Mouse (Mus musculus): ENCODE data around the gene Abhd16a. TPM values are rescaled to one million over a fixed set of nuclear protein-coding genes. Genes with fewer than 3 reads are reported as not detected.
A peak's percentile ranks its signal among the peaks of the same experiment; 100 is the strongest.

The Abhd16a gene
- polyA plus RNA-seq, 1 experiment from 2014 or later: 89.6 TPM

DNA sequence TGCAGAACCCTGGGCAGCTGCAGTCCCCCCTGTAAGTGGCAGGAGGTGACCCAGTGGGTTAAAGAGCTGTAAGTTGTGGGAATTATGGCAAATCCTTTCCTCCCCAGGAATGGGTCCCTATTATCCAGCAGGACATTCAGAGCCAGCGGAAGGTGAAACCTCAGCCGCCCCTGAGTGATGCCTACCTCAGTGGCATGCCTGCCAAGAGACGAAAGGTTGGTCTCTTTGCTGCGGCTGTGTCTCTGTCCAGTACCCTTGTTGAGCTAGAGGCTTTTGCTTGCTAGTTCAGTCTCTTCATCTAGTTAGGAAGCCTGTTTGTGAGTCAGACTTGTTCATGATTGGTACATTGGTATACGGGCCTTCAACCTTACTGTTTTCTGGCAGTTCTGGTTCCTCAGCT lies 57.1 kb downstream of the Abhd16a start:
- Histone ChIP-seq H3K27me3 (no peaks in the 10 kb centered on the region), H3K27ac (no peak overlapping the region), H3K36me3 (peaks cover 96% of the 10 kb centered on the region), H3K4me1 (no peaks in the 10 kb centered on the region), H3K4me2 (no peak overlapping the region), H3K9ac (no peak overlapping the region), H3K9me3 (no peaks in the 10 kb centered on the region), H3K4me3 (no peak overlapping the region)
- no peak for ATAC-seq (ENCODE audit: insufficient number of reproducible peaks, insufficient read depth, low FRiP score, low TSS enrichment, low read depth)
- WGBS: 86% methylated on average over 5 of the region's 5 CpGs

DNA sequence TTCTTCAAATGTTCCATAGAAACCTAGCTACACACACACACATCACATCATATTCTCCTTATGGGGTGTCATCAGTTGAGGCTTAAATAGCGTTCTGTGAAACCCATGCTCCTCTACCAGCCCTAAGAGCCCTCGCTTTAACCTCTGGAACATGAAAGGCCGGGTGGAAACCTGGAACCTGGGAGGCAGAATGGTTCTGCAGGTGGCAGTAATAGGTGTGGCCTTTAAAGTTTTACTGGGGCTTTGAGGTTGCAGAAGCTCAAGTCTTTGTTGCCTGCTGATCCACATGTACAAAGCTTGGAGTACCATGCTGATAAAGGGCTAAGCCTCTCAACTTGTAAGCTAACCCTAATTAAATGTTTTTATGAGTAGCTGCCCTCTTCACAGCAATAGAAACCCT lies 58.3 kb downstream of the Abhd16a start:
- ATAC-seq (ENCODE audit: insufficient number of reproducible peaks, insufficient read depth, low FRiP score, low TSS enrichment, low read depth): no peak
- Histone ChIP-seq H3K9ac (no peak overlapping the region), H3K4me3 (no peak overlapping the region), H3K4me2 (no peak overlapping the region), H3K4me1 (no peaks in the 10 kb centered on the region), H3K27ac (peak overlapping the region; percentile 35; the same call in 1 of the 2 replicates), H3K9me3 (no peaks in the 10 kb centered on the region), H3K27me3 (no peaks in the 10 kb centered on the region), H3K36me3 (peaks cover 96% of the 10 kb centered on the region)
- WGBS: 64% methylated on average over 3 of the region's 3 CpGs

DNA sequence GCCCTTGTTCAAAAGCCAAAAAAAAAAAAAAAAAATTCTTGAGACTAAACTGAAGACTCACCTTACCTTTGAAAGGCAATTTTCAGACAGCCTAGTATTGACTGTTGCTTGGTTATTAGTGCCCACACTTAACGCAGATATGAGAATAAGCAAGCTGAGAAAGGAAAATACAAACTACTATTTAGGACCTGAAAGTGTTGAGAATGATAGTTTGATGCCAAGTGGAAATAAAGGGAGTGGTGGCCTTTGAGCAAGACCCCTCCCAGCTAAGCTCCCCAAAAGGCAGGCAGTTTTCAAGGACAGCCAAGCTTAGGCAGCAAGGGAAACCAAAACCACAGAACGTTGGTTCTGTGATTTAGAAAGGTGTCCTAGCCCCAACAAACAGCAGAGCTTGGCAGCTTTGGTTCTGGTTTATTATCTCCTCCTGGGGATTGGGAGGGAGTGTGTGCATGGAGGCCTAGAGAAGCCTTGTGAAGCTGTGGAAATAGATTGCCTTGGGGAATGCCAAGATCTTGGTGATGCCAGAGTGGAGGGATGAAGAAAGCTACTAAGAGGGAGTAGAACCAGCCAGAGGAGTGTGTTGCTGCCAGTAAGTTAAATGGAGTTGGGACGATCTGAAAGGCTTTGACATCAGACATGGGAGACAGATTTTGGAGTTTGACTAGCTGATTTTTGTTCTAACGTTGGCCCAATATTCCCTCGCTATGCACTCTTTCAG lies 59.0 kb downstream of the Abhd16a start:
- H3K4me1 ChIP-seq: no peaks in the 10 kb centered on the region
- no peak; the same call in 1 of the 2 replicates for ATAC-seq (ENCODE audit: insufficient number of reproducible peaks, insufficient read depth, low FRiP score, low TSS enrichment, low read depth)
- no peak overlapping the region for H3K4me3 ChIP-seq
- H3K9ac ChIP-seq: no peak overlapping the region
- H3K9me3 ChIP-seq: no peaks in the 10 kb centered on the region
- 69% methylated on average over 5 of the region's 5 CpGs for WGBS
- peaks cover 96% of the 10 kb centered on the region for H3K36me3 ChIP-seq
- peak overlapping the region; percentile 33; the same call in 1 of the 2 replicates for H3K27ac ChIP-seq
- no peak overlapping the region for H3K4me2 ChIP-seq
- no peaks in the 10 kb centered on the region for H3K27me3 ChIP-seq

GRCm38 (mm10) chr17:35152121-35152520 lies 63.1 kb downstream of the Abhd16a start:
- no peak for ATAC-seq (ENCODE audit: insufficient number of reproducible peaks, insufficient read depth, low FRiP score, low TSS enrichment, low read depth)
- Histone ChIP-seq H3K9ac (no peak overlapping the region), H3K36me3 (peaks cover 96% of the 10 kb centered on the region), H3K9me3 (no peaks in the 10 kb centered on the region), H3K27ac (no peak overlapping the region), H3K27me3 (no peaks in the 10 kb centered on the region), H3K4me3 (no peak overlapping the region), H3K4me1 (peaks cover 23% of the 10 kb centered on the region), H3K4me2 (no peak overlapping the region)
- WGBS: 93% methylated on average over 4 of the region's 4 CpGs

Other genes starting within 250 kb of the Abhd16a start
- 52.2 and 55.6 TPM in 2 replicates for gene Skiv2l, start 239.1 kb upstream of the Abhd16a start, polyA plus RNA-seq (2015; fragmentation: Nextera tagmentation; extraction: Ambion mirVana)
- 119 and 126 TPM in 2 replicates for gene Nelfe, start 238.9 kb upstream of the Abhd16a start, polyA plus RNA-seq (2015; fragmentation: Nextera tagmentation; extraction: Ambion mirVana)
- 1.6 and 5.7 TPM in 2 replicates for gene Cfb, start 226.7 kb upstream of the Abhd16a start, polyA plus RNA-seq (2015; fragmentation: Nextera tagmentation; extraction: Ambion mirVana)
- gene Zbtb12, start 209.8 kb upstream of the Abhd16a start, polyA plus RNA-seq (2015; fragmentation: Nextera tagmentation; extraction: Ambion mirVana): 5.5 and 7.1 TPM in 2 replicates
- gene Gm20547, start 207.2 kb upstream of the Abhd16a start, polyA plus RNA-seq (2015; fragmentation: Nextera tagmentation; extraction: Ambion mirVana): not detected in 2 replicates
- gene C2, start 191.0 kb upstream of the Abhd16a start, polyA plus RNA-seq (2015; fragmentation: Nextera tagmentation; extraction: Ambion mirVana): 2.7 and 3.2 TPM in 2 replicates
- gene Ehmt2, start 190.8 kb upstream of the Abhd16a start, polyA plus RNA-seq (2015; fragmentation: Nextera tagmentation; extraction: Ambion mirVana): 98.5 and 100 TPM in 2 replicates
- 0.24 and 0.83 TPM in 2 replicates for gene Slc44a4, start 174.8 kb upstream of the Abhd16a start, polyA plus RNA-seq (2015; fragmentation: Nextera tagmentation; extraction: Ambion mirVana)
- gene Neu1, start 158.0 kb upstream of the Abhd16a start, polyA plus RNA-seq (2015; fragmentation: Nextera tagmentation; extraction: Ambion mirVana): 18.8 and 20.3 TPM in 2 replicates
- 0.53 and 0.87 TPM in 2 replicates for gene Hspa1b, start 130.0 kb upstream of the Abhd16a start, polyA plus RNA-seq (2015; fragmentation: Nextera tagmentation; extraction: Ambion mirVana)
- not detected in 2 replicates for gene Gm20481, start 119.4 kb upstream of the Abhd16a start, polyA plus RNA-seq (2015; fragmentation: Nextera tagmentation; extraction: Ambion mirVana)
- gene Hspa1a, start 117.1 kb upstream of the Abhd16a start, polyA plus RNA-seq (2015; fragmentation: Nextera tagmentation; extraction: Ambion mirVana): 5.8 and 6.1 TPM in 2 replicates
- gene Hspa1l, start 116.6 kb upstream of the Abhd16a start, polyA plus RNA-seq (2015; fragmentation: Nextera tagmentation; extraction: Ambion mirVana): 0.77 and 0.85 TPM in 2 replicates
- 190 and 227 TPM in 2 replicates for gene Lsm2, start 107.4 kb upstream of the Abhd16a start, polyA plus RNA-seq (2015; fragmentation: Nextera tagmentation; extraction: Ambion mirVana)
- gene Vars, start 88.3 kb upstream of the Abhd16a start, polyA plus RNA-seq (2015; fragmentation: Nextera tagmentation; extraction: Ambion mirVana): 102 and 112 TPM in 2 replicates
- 0.33 and 0.38 TPM in 2 replicates for gene Vwa7, start 72.7 kb upstream of the Abhd16a start, polyA plus RNA-seq (2015; fragmentation: Nextera tagmentation; extraction: Ambion mirVana)
- 14.2 and 19.5 TPM in 2 replicates for gene Sapcd1, start 61.2 kb upstream of the Abhd16a start, polyA plus RNA-seq (2015; fragmentation: Nextera tagmentation; extraction: Ambion mirVana)
- 3.5 and 3.6 TPM in 2 replicates for gene Msh5, start 42.5 kb upstream of the Abhd16a start, polyA plus RNA-seq (2015; fragmentation: Nextera tagmentation; extraction: Ambion mirVana)
- gene Clic1, start 39.3 kb upstream of the Abhd16a start, polyA plus RNA-seq (2015; fragmentation: Nextera tagmentation; extraction: Ambion mirVana): 243 and 254 TPM in 2 replicates
- gene Ddah2, start 30.2 kb upstream of the Abhd16a start, polyA plus RNA-seq (2015; fragmentation: Nextera tagmentation; extraction: Ambion mirVana): 358 and 374 TPM in 2 replicates
- 0.87 and 1.0 TPM in 2 replicates for gene Ly6g6c, start 23.9 kb upstream of the Abhd16a start, polyA plus RNA-seq (2015; fragmentation: Nextera tagmentation; extraction: Ambion mirVana)
- gene Mpig6b, start 23.1 kb upstream of the Abhd16a start, polyA plus RNA-seq (2015; fragmentation: Nextera tagmentation; extraction: Ambion mirVana): 0.77 and 0.89 TPM in 2 replicates
- gene Ly6g6e, start 12.4 kb upstream of the Abhd16a start, polyA plus RNA-seq (2015; fragmentation: Nextera tagmentation; extraction: Ambion mirVana): 4.3 and 4.9 TPM in 2 replicates
- 0.77 and 1.3 TPM in 2 replicates for gene Ly6g6d, start 11.2 kb upstream of the Abhd16a start, polyA plus RNA-seq (2015; fragmentation: Nextera tagmentation; extraction: Ambion mirVana)
- 0.18 and 0.23 TPM in 2 replicates for gene Ly6g6f, start 3.7 kb upstream of the Abhd16a start, polyA plus RNA-seq (2015; fragmentation: Nextera tagmentation; extraction: Ambion mirVana)
- gene Ly6g5c, start 19.0 kb downstream of the Abhd16a start, polyA plus RNA-seq (2015; fragmentation: Nextera tagmentation; extraction: Ambion mirVana): not detected in 2 replicates
- gene Ly6g5b, start 26.2 kb downstream of the Abhd16a start, polyA plus RNA-seq (2015; fragmentation: Nextera tagmentation; extraction: Ambion mirVana): 1.1 and 1.6 TPM in 2 replicates
- 21.1 and 24.1 TPM in 2 replicates for gene Gpank1, start 32.2 kb downstream of the Abhd16a start, polyA plus RNA-seq (2015; fragmentation: Nextera tagmentation; extraction: Ambion mirVana)
- gene Csnk2b, start 32.8 kb downstream of the Abhd16a start, polyA plus RNA-seq (2015; fragmentation: Nextera tagmentation; extraction: Ambion mirVana): 278 and 298 TPM in 2 replicates
- gene D17H6S53E, start 37.1 kb downstream of the Abhd16a start, polyA plus RNA-seq (2015; fragmentation: Nextera tagmentation; extraction: Ambion mirVana): 10.9 and 12.3 TPM in 2 replicates
- 0.28 and 8.7 TPM in 2 replicates for gene Apom, start 42.8 kb downstream of the Abhd16a start, polyA plus RNA-seq (2015; fragmentation: Nextera tagmentation; extraction: Ambion mirVana)
- 65.1 and 67.8 TPM in 2 replicates for gene Bag6, start 45.9 kb downstream of the Abhd16a start, polyA plus RNA-seq (2015; fragmentation: Nextera tagmentation; extraction: Ambion mirVana)
- gene Prrc2a, start 75.6 kb downstream of the Abhd16a start, polyA plus RNA-seq (2015; fragmentation: Nextera tagmentation; extraction: Ambion mirVana): 193 and 244 TPM in 2 replicates
- gene Aif1, start 86.8 kb downstream of the Abhd16a start, polyA plus RNA-seq (2015; fragmentation: Nextera tagmentation; extraction: Ambion mirVana): 8.1 and 9.8 TPM in 2 replicates
- gene Lst1, start 99.2 kb downstream of the Abhd16a start, polyA plus RNA-seq (2015; fragmentation: Nextera tagmentation; extraction: Ambion mirVana): 13.1 and 16.1 TPM in 2 replicates
- gene Ltb, start 105.2 kb downstream of the Abhd16a start, polyA plus RNA-seq (2015; fragmentation: Nextera tagmentation; extraction: Ambion mirVana): 1.8 and 2.1 TPM in 2 replicates
- 0.37 TPM in 1 of 2 replicates, not detected in the other for gene Tnf, start 112.7 kb downstream of the Abhd16a start, polyA plus RNA-seq (2015; fragmentation: Nextera tagmentation; extraction: Ambion mirVana)
- 0.24 TPM in 1 of 2 replicates, not detected in the other for gene Lta, start 116.1 kb downstream of the Abhd16a start, polyA plus RNA-seq (2015; fragmentation: Nextera tagmentation; extraction: Ambion mirVana)
- not detected in 2 replicates for gene Gm16181, start 131.6 kb downstream of the Abhd16a start, polyA plus RNA-seq (2015; fragmentation: Nextera tagmentation; extraction: Ambion mirVana)
- 3.9 and 4.1 TPM in 2 replicates for gene Atp6v1g2, start 144.4 kb downstream of the Abhd16a start, polyA plus RNA-seq (2015; fragmentation: Nextera tagmentation; extraction: Ambion mirVana)
- 10.4 and 12.0 TPM in 2 replicates for gene Nfkbil1, start 146.5 kb downstream of the Abhd16a start, polyA plus RNA-seq (2015; fragmentation: Nextera tagmentation; extraction: Ambion mirVana)
- 498 and 543 TPM in 2 replicates for gene Ddx39b, start 152.5 kb downstream of the Abhd16a start, polyA plus RNA-seq (2015; fragmentation: Nextera tagmentation; extraction: Ambion mirVana)
- 28.7 and 30.7 TPM in 2 replicates for gene H2-D1, start 173.5 kb downstream of the Abhd16a start, polyA plus RNA-seq (2015; fragmentation: Nextera tagmentation; extraction: Ambion mirVana)
- gene H2-Q1, start 231.1 kb downstream of the Abhd16a start, polyA plus RNA-seq (2015; fragmentation: Nextera tagmentation; extraction: Ambion mirVana): not detected in 2 replicates

All from embryonic facial prominence, embryonic 13.5 days (tissue).